Mouse (Mus musculus) forebrain, postnatal 0 days (tissue): ENCODE measurements around the gene Spaca5. TPM values are rescaled to one million over a fixed set of nuclear protein-coding genes. Genes with fewer than 3 reads are reported as not detected.

ENCODE experiments used
- ATAC-seq: fragments of 200-750 bp; cut with Nextera tagmentation; 2 replicates; pipeline ENCODE4 v1.8.0; 2017; ENCODE audit warnings: mild to moderate bottlenecking, moderate library complexity
- DNase-seq: peaks from one replicate; pipeline ENCODE4 v3.0.0-alpha.2; 2015
- H3K27ac ChIP-seq: fragments of 300-500 bp; sonication (generic); 2 replicates; pipeline ENCODE4 v1.5.1; 2014; ENCODE audit warnings: low read depth, mild to moderate bottlenecking, antibody characterized with exemption, low read length, moderate library complexity, mixed read lengths
- H3K27me3 ChIP-seq: fragments of 300-500 bp; sonication (generic); 2 replicates; pipeline ENCODE4 v1.6.1; 2014; ENCODE audit warnings: mild to moderate bottlenecking, low read length, mixed read lengths; ENCODE audit not compliant: insufficient read depth
- H3K36me3 ChIP-seq: fragments of 300-500 bp; sonication (generic); 2 replicates; pipeline ENCODE4 v1.6.1; 2014; ENCODE audit warnings: mild to moderate bottlenecking, moderate library complexity; ENCODE audit not compliant: insufficient read depth
- H3K4me1 ChIP-seq: fragments of 300-500 bp; sonication (generic); 2 replicates; pipeline ENCODE4 v1.6.1; 2014; ENCODE audit warnings: antibody characterized with exemption; ENCODE audit not compliant: insufficient read depth
- H3K4me2 ChIP-seq: fragments of 300-500 bp; sonication (generic); 2 replicates; pipeline ENCODE4 v1.6.1; 2014; ENCODE audit warnings: low read depth, mild to moderate bottlenecking, moderate library complexity
- H3K4me3 ChIP-seq: fragments of 300-500 bp; sonication (generic); 2 replicates; pipeline ENCODE4 v1.5.1; 2014; ENCODE audit warnings: low read depth, low read length, mixed read lengths
- H3K9ac ChIP-seq: fragments of 300-500 bp; sonication (generic); 2 replicates; pipeline ENCODE4 v1.6.1; 2014; ENCODE audit warnings: mild to moderate bottlenecking
- H3K9me3 ChIP-seq: fragments of 300-500 bp; sonication (generic); 2 replicates; pipeline ENCODE4 v1.6.1; 2016; ENCODE audit warnings: low read length
- CTCF ChIP-seq: sonication (generic); IDR thresholded peaks from 2 replicates; pipeline ENCODE4 v1.5.1; 2016; ENCODE audit warnings: antibody characterized with exemption, control low read depth, low read depth
- WGBS: fragments of 180-500 bp; shearing (Covaris S2); extraction: QIAGEN DNeasy Blood & Tissue Kit; methylation state at CpG from one replicate; pipeline ENCODE4 v1.1.7; 2014; 5-methylcytosine and 5-hydroxymethylcytosine counted together
- polyA plus RNA-seq: library from polyadenylated mRNA; unstranded; fragments of >200 nt; fragmentation: Nextera tagmentation; extraction: Ambion mirVana; gene quantifications from 2 replicates; pipeline ENCODE4 v1.2.1, GENCODE M21; 2015
- total RNA-seq: library from RNA; depleted of rRNA; stranded (reverse); fragments of >200 nt; gene quantifications from 2 replicates; pipeline ENCODE4 v1.2.3, GENCODE M21; 2014; rRNA removed

Gene Spaca5
- total RNA-seq = not detected in 2 replicates
- not detected in 2 replicates for polyA plus RNA-seq

DNA sequence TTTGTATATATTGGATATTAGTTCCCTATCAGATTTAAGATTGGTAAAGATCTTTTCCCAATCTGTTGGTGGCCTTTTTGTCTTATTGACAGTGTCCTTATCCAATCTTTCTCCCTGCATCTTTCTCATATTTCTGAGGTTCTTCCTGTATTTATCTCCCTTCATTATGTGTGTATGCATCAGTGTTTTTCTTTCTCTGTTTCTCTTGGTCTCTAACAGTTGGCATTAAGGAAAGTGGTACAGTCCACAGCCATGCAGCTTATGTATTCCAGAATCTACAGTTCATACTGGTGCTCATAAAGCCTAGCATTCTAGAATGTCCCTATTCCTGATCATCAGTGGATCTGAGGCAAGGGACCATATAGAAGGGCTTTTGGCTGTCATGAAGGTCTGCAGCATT lies at the start of gene Spaca5:
Spaca5 (plus strand) TSS at position 301 of the 400 bp plus-strand sequence.
- Histone ChIP-seq H3K4me3 (no peak within 1 kb of the TSS), H3K27ac (no peak within 1 kb of the TSS), H3K36me3 (no peaks in the 10 kb centered on the region), H3K9ac (no peak within 1 kb of the TSS), H3K4me2 (no peak within 1 kb of the TSS), H3K27me3 (no peaks in the 10 kb centered on the region), H3K4me1 (no peaks in the 10 kb centered on the region), H3K9me3 (no peaks in the 10 kb centered on the region)
- DNase-seq = no peak
- ATAC-seq = no peak
- no peak for TF ChIP-seq CTCF

DNA sequence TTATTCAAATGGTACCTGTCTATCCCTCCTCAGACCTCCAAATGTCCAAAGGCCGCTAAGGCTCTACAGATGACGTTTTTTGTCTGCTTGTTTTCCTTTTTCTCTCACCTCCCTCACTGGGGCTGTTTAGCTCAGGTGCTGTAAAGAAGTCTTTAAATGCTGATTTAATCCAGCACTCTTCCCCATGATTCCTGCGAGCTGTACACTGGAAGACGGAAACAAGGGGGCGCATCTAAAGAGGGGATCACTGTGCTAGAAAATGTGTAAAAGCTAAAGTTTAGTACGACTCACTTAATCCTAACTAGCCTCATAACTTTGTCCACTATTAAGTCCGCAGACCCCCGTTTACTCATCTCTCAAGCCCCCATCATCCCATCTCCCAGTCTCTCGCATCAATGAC lies 6.7 kb upstream of the Spaca5 start:
- H3K27me3 ChIP-seq = no peaks in the 10 kb centered on the region
- WGBS = 29% methylated on average over 9 of the region's 9 CpGs
- TF ChIP-seq CTCF = 0 out of 2 replicates have a peak, but pooled peaks have one; percentile 25
- no peaks in the 10 kb centered on the region for H3K36me3 ChIP-seq
- no peak for DNase-seq
- H3K27ac ChIP-seq = 0 out of 2 replicates have a peak overlapping the region, but pooled peaks have one; percentile 29
- peak overlapping the region; percentile 51 for H3K4me3 ChIP-seq
- peak overlapping the region; percentile 56 for H3K9ac ChIP-seq
- no peaks in the 10 kb centered on the region for H3K9me3 ChIP-seq
- ATAC-seq = peak; percentile 66
- H3K4me2 ChIP-seq = peak overlapping the region; percentile 50
- no peaks in the 10 kb centered on the region for H3K4me1 ChIP-seq

DNA sequence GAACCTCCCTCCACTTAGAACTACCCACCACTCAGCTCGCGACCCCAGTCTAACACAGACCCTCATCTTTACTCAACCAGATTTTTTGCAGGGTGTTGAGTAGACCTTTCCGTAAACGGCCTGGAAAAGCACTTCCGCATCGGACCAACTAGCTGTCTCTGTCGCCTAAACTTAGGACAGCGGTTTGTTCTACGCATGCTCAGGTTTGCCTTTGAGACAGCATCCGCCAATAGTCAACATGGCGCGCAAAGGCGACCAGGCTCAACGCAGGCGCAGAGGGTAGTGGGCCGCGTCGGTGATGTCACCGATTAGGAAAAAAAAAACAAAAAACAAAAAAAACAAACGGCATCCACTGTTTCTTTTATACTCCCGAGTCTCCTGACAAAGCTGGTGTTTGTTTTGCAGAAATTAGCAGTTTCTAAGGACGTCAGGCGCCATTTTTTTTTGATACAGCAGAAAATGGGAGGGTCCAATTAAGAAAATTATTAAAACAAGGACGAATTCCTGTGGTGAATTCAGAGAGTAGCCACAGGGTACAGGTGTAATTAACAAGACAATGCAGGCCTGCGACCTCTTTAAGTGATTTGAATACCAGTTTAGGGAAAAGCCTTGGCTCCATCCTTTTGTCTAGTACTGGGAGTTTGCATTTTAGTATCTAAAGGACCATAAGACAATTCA lies 6.2 kb upstream of the Spaca5 start, which contains the start of gene Zfp182:
Zfp182 (minus strand) TSS at position 451 of the 678 bp plus-strand sequence.
- Histone ChIP-seq H3K27ac (peak within 1 kb of the TSS; percentile 74), H3K27me3 (no peaks in the 10 kb centered on the region), H3K4me3 (peak within 1 kb of the TSS; percentile 51), H3K36me3 (no peaks in the 10 kb centered on the region), H3K4me2 (peak within 1 kb of the TSS; percentile 50), H3K9ac (peak within 1 kb of the TSS; percentile 56), H3K4me1 (no peaks in the 10 kb centered on the region), H3K9me3 (no peaks in the 10 kb centered on the region)
- WGBS = 25% methylated on average over 25 of the region's 25 CpGs
- TF ChIP-seq CTCF = no peak
- ATAC-seq = peak; percentile 99
- DNase-seq = peak; percentile 89

DNA sequence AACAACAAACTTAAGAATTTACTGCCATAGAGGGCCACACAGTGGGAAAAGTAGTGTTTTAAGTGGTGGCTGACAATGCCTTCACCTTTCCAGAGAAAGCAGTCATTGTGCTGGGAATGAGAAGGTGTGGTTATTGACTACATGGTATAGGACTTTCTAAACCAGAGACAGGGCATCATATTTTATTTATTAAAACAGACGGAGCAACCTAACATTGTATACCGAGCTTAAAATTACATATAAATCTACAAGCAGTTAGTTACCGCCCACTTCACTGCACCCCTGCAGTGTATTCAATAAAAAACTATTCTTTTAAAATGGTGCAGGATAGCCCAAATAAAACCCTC lies 5.7 kb upstream of the Spaca5 start:
- no peaks in the 10 kb centered on the region for H3K4me1 ChIP-seq
- peak overlapping the region; percentile 74 for H3K27ac ChIP-seq
- 75% methylated on average over 3 of the region's 3 CpGs for WGBS
- ATAC-seq (peak; percentile 23; the same call in 1 of the 2 replicates), DNase-seq (no peak)
- H3K9ac ChIP-seq = peak overlapping the region; percentile 36
- H3K9me3 ChIP-seq = no peaks in the 10 kb centered on the region
- no peaks in the 10 kb centered on the region for H3K36me3 ChIP-seq
- H3K4me3 ChIP-seq = peak overlapping the region; percentile 51
- TF ChIP-seq CTCF = no peak
- peak overlapping the region; percentile 44 for H3K4me2 ChIP-seq
- no peaks in the 10 kb centered on the region for H3K27me3 ChIP-seq

DNA sequence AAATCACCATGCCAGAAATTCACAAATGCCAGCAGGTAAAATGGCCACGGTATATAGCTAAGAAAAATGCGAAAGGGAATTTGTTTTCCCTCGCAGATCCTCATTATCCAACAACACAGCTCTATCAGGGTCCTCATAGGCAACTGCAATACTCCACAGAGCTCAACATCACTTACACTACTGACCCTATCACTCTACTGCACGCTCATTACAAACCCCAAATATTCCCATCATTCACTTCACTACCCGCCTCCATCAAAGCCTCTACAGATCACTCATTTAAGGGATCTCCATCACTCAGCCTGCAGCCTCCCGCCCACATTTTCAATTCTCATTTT lies 20.4 kb downstream of the Spaca5 start:
- no peak for ATAC-seq
- Histone ChIP-seq H3K9me3 (0 out of 2 replicates have a peak, but pooled peaks cover 5% of the 10 kb centered on the region), H3K27me3 (no peaks in the 10 kb centered on the region)

DNA sequence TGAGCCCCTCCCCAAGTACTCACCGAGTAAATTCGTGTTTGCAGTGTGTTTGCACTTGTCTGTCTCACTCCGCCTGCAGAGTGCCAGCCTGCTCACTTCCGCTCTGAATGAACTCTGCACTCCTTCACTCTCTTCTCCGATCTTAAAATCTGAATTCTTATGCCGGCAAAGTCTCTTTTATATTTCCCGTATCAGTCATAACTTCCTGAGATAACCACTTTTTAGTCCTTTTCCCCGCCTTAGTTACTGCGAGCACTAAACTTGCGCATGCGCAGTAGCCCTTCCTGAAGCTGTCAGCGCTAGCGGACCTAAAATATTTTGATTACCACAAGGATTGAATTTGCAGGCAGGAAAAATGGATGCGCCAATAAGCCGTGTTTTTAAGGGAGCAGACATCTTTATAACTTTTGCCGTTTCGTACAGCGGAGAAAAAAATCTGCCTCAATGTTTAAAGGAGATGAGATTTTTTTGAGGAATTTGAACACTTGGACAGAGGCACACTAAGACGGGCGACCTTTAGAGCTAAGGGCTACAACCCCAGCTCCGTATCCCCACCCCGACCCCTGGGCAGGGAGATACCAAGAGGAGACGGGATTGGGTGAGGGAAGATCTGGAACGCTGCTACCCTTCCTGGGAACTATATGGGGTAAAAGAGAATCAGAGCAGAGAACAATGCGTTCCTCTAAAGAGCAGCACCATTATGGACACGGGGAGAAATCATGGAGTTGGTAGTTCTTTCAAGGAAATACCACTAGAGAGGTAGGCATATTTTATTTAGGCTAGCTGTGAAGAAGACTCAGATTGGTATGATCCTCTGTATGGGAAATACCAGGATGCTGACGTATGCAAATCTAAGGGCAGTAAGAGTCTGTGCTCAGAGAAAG lies 21.0 kb downstream of the Spaca5 start, which contains the start of gene Zfp300:
Zfp300 (minus strand) TSS at position 545 of the 884 bp plus-strand sequence.
- no peak for TF ChIP-seq CTCF
- peak; percentile 88 for DNase-seq
- 29% methylated on average over 27 of the region's 27 CpGs for WGBS
- Histone ChIP-seq H3K27me3 (no peaks in the 10 kb centered on the region), H3K27ac (peak within 1 kb of the TSS; percentile 91), H3K9ac (peak within 1 kb of the TSS; percentile 62), H3K4me2 (peak within 1 kb of the TSS; percentile 45), H3K4me3 (peak within 1 kb of the TSS; percentile 46), H3K9me3 (0 out of 2 replicates have a peak, but pooled peaks cover 5% of the 10 kb centered on the region), H3K36me3 (no peaks in the 10 kb centered on the region), H3K4me1 (no peaks in the 10 kb centered on the region)
- peak; percentile 92 for ATAC-seq

More for the DNA sequence above, 20.4 kb downstream of the Spaca5 start:
- Histone ChIP-seq H3K27ac (peak overlapping the region; percentile 91), H3K9ac (peak overlapping the region; percentile 35), H3K4me1 (no peaks in the 10 kb centered on the region), H3K4me2 (peak overlapping the region; percentile 45), H3K36me3 (no peaks in the 10 kb centered on the region), H3K4me3 (peak overlapping the region; percentile 46)
- no peak for DNase-seq
- no peak for TF ChIP-seq CTCF
- WGBS = 30% methylated on average over 6 of the region's 6 CpGs

DNA sequence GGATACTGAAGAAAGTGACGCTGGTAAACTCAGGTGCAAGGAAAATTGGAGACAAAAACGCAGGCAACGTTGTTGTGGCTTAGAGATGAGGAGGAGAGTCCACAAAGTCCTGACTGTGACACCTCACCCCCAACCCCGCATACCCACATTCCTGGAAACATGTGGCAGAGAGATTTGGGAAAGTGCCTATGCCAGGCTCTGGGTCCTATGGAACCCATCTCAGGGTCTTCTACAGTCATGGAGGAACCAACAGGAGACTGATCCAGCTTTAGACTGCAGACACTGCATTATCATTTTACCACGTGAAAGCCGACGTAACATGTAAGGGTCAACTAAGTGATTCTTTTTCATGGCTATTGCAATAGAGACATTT lies 21.6 kb downstream of the Spaca5 start:
- WGBS = 55% methylated on average over 7 of the region's 7 CpGs
- Histone ChIP-seq H3K4me3 (peak overlapping the region; percentile 46), H3K36me3 (no peaks in the 10 kb centered on the region), H3K27ac (peak overlapping the region; percentile 91), H3K9ac (peak overlapping the region; percentile 62), H3K4me1 (no peaks in the 10 kb centered on the region), H3K27me3 (no peaks in the 10 kb centered on the region), H3K4me2 (peak overlapping the region; percentile 45), H3K9me3 (0 out of 2 replicates have a peak, but pooled peaks cover 5% of the 10 kb centered on the region)
- ATAC-seq (peak; percentile 35), DNase-seq (no peak)
- no peak for TF ChIP-seq CTCF
